Mouse (Mus musculus): Measurements from ENCODE around the gene Tarm1.

GRCm38 (mm10) chr7:3440526-3440925, 61.9 kb downstream of the Tarm1 start:
- no peak for TF ChIP-seq POLR2A (IDR thresholded peaks at IDR 0.05; ENCODE audit: insufficient read depth, low read depth, low read length)
- no peak for TF ChIP-seq CTCF (IDR thresholded peaks at IDR 0.05; ENCODE audit: insufficient read depth, low read depth, low read length)

Data from olfactory bulb, adult 2 months (tissue).